Mouse (Mus musculus): ENCODE data around the gene Hnrnpdl.

- TF ChIP-seq POLR2A (IDR thresholded peaks at IDR 0.05; ENCODE audit: control insufficient read depth in 1 of 2, insufficient read depth in 1 of 2, low read depth in 1 of 2, low read length in 2 of 2, poor library complexity in 1 of 2) (no peak), NRF1 (IDR thresholded peaks at IDR 0.05; ENCODE audit: insufficient read depth, low read depth, low read length, poor library complexity, severe bottlenecking) (no peak), CTCF (IDR thresholded peaks at IDR 0.05 in 2 of 3, conservative IDR thresholded peaks at IDR 0.05 in 1 of 3; ENCODE audit: control insufficient read depth in 1 of 3, insufficient read depth in 1 of 3, low read depth in 2 of 3, low read length in 3 of 3, poor library complexity in 1 of 3, severe bottlenecking in 1 of 3) (no peak), ZMIZ1 (IDR thresholded peaks at IDR 0.05; ENCODE audit: low read depth, low read length) (no peak)
Observed at GRCm38 (mm10) chr5:100006324-100007039, 33.0 kb downstream of the Hnrnpdl start.
